Mouse (Mus musculus): ENCODE data around the gene Thrap3. TPM values are rescaled to one million over a fixed set of nuclear protein-coding genes. Genes with fewer than 3 reads are reported as not detected.

Gene Thrap3
- total RNA-seq, 4 experiments from 2014 or later = 112 to 128 (median 121) TPM

GRCm38 (mm10) chr4:126145396-126145795, 57.2 kb downstream of the Thrap3 start:
- peak; percentile 42 for DNase-seq (ENCODE audit: low spot score)

- DNase-seq (ENCODE audit: low spot score) = no peak
These were observed 61.5 kb downstream of the Thrap3 start for GRCm38 (mm10) chr4:126141021-126141420.

GRCm38 (mm10) chr4:126137773-126138172, 64.8 kb downstream of the Thrap3 start:
- DNase-seq (ENCODE audit: low spot score) = no peak

GRCm38 (mm10) chr4:126134639-126135038, 67.9 kb downstream of the Thrap3 start:
- DNase-seq (ENCODE audit: low spot score) = no peak

GRCm38 (mm10) chr4:126134236-126134635, 68.3 kb downstream of the Thrap3 start:
- no peak for DNase-seq (ENCODE audit: low spot score)

- DNase-seq (ENCODE audit: low spot score) = no peak
These were observed 69.8 kb downstream of the Thrap3 start for GRCm38 (mm10) chr4:126132636-126133264.

- peak; percentile 41 for DNase-seq (ENCODE audit: low spot score)
These were observed 71.1 kb downstream of the Thrap3 start for GRCm38 (mm10) chr4:126131290-126132121.

GRCm38 (mm10) chr4:126130502-126130901, 72.1 kb downstream of the Thrap3 start:
- DNase-seq (ENCODE audit: low spot score) = no peak

- DNase-seq (ENCODE audit: low spot score) = no peak
These were observed 79.1 kb downstream of the Thrap3 start for GRCm38 (mm10) chr4:126123309-126124040.

GRCm38 (mm10) chr4:126120506-126120905, 82.1 kb downstream of the Thrap3 start:
- no peak for DNase-seq (ENCODE audit: low spot score)

- DNase-seq (ENCODE audit: low spot score) = no peak
These were observed 82.5 kb downstream of the Thrap3 start for GRCm38 (mm10) chr4:126120052-126120451.

- no peak for DNase-seq (ENCODE audit: low spot score)
These were observed 83.5 kb downstream of the Thrap3 start for GRCm38 (mm10) chr4:126119051-126119450.

GRCm38 (mm10) chr4:126118651-126119050, 83.9 kb downstream of the Thrap3 start:
- DNase-seq (ENCODE audit: low spot score) = no peak

GRCm38 (mm10) chr4:126117116-126117515, 85.4 kb downstream of the Thrap3 start:
- no peak for DNase-seq (ENCODE audit: low spot score)

- no peak for DNase-seq (ENCODE audit: low spot score)
These were observed 86.6 kb downstream of the Thrap3 start for GRCm38 (mm10) chr4:126115871-126116521.

GRCm38 (mm10) chr4:126115411-126115810, 87.1 kb downstream of the Thrap3 start:
- no peak for DNase-seq (ENCODE audit: low spot score)

Other genes starting within 250 kb of the Thrap3 start
- 1 to 10 TPM in 3 of 4 experiments, under 1 TPM in 1; 0.66 to 5.4 (median 1.2) TPM for gene Csf3r, start 178.2 kb downstream of the Thrap3 start, total RNA-seq (2022)
- gene Mrps15, start 155.8 kb downstream of the Thrap3 start, total RNA-seq (2022) = 10 to 100 TPM; 66.9 to 90.0 (median 81.3) TPM
- gene Oscp1, start 144.2 kb downstream of the Thrap3 start, total RNA-seq (2022) = 1 to 10 TPM; 1.4 to 3.0 (median 2.2) TPM
- 10 to 100 TPM; 17.3 to 19.5 (median 18.4) TPM for gene Lsm10, start 106.1 kb downstream of the Thrap3 start, total RNA-seq (2022)
- gene Stk40, start 98.8 kb downstream of the Thrap3 start, total RNA-seq (2022) = 10 to 100 TPM; 37.8 to 61.9 (median 52.4) TPM
- 10 to 100 TPM in 1 of 4 experiments, 1 to 10 TPM in 3; 7.3 to 12.4 (median 9.0) TPM for gene Eva1b, start 55.0 kb downstream of the Thrap3 start, total RNA-seq (2022)
- 1 to 10 TPM; 1.6 to 2.2 (median 2.1) TPM for gene Sh3d21, start 39.3 kb downstream of the Thrap3 start, total RNA-seq (2022)
- gene Map7d1, start 53.6 kb upstream of the Thrap3 start, total RNA-seq (2022) = 100 to 1,000 TPM; 266 to 279 (median 267) TPM
- gene Trappc3, start 59.6 kb upstream of the Thrap3 start, total RNA-seq (2022) = 10 to 100 TPM; 45.4 to 56.5 (median 51.6) TPM
- under 1 TPM; 0.35 to 0.91 (median 0.46) TPM for gene Col8a2, start 84.0 kb upstream of the Thrap3 start, total RNA-seq (2022)
- gene Adprhl2, start 118.9 kb upstream of the Thrap3 start, total RNA-seq (2022) = 10 to 100 TPM; 12.7 to 14.4 (median 13.5) TPM
- gene Tekt2, start 122.9 kb upstream of the Thrap3 start, total RNA-seq (2022) = under 1 TPM in 2 of 4 experiments, not detected in 2; 0.47 to 0.95 TPM
- 10 to 100 TPM; 11.1 to 13.5 (median 12.8) TPM for gene Ago3, start 226.8 kb upstream of the Thrap3 start, total RNA-seq (2022)